Mouse (Mus musculus) left cerebral cortex, adult 2 months (tissue): ENCODE results near the gene Nrros. TPM values are rescaled to one million over a fixed set of nuclear protein-coding genes. Genes with fewer than 3 reads are reported as not detected.

ENCODE experiments used
- DNase-seq, 2 experiments: peaks; one replicate each; pipeline ENCODE4 v3.0.0; 2021 to 2022; ENCODE audit warnings: low spot score in 2 of 2, mixed read lengths in 1 of 2; ENCODE audit errors: extremely low spot score in 1 of 2
- H3K27ac ChIP-seq: fragments of 200-600 bp; 2 replicates; pipeline ENCODE4 v1.8.1; 2022
- H3K4me3 ChIP-seq: fragments of 200-600 bp; 2 replicates; pipeline ENCODE4 v1.8.1; 2022
- CTCF ChIP-seq: fragments of 200-600 bp; IDR thresholded peaks from 2 replicates; pipeline ENCODE4 v1.8.1; 2022; ENCODE audit warnings: antibody characterized with exemption, mild to moderate bottlenecking, moderate library complexity
- intact Hi-C: fragments of 180-260 bp; cut with DNase I; formaldehyde crosslinking; loops from one replicate; pipeline ENCODE4 v1.15.1; 2025
- total RNA-seq, 2 experiments: library from RNA; stranded (reverse); gene quantifications; 2 replicates each; pipeline ENCODE4 v1.2.3; 2021

The Nrros gene
- total RNA-seq, 2 experiments from 2014 or later, result 8.7 to 9.1 TPM

DNA sequence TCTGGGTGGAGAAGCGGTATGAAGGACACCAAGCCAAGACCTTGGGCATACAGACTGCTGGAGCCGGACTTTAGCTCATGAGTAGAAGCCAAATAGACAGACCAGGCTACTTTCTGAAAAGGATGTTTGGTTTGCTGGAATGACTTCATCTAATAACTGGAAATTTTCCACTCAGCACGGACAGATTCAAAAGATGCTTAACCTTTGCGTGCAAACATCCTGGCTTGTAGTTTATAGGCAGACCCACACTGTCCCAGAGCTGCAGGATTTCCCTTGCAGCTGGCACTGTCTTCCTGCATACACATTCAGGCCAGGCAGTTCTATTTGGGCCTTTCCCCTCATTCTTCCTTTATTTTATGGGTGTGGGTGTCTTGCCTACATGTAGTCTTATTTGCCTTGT, 38.3 kb downstream of the Nrros start:
- no peak for DNase-seq
- no peak overlapping the region for H3K4me3 ChIP-seq
- no peak for TF ChIP-seq CTCF
- H3K27ac ChIP-seq, result no peak overlapping the region
- intact Hi-C loops, result no loop called here

GRCm38 (mm10) chr16:32125364-32125763, 40.0 kb downstream of the Nrros start:
- intact Hi-C loops, result no loop called here
- no peak for DNase-seq
- H3K4me3 ChIP-seq, result no peak overlapping the region
- H3K27ac ChIP-seq, result no peak overlapping the region
- no peak for TF ChIP-seq CTCF

GRCm38 (mm10) chr16:32124444-32125335, 40.7 kb downstream of the Nrros start:
- no peak for DNase-seq
- TF ChIP-seq CTCF, result no peak
- H3K27ac ChIP-seq, result no peak overlapping the region
- no peak overlapping the region for H3K4me3 ChIP-seq
- intact Hi-C loops, result no loop called here

DNA sequence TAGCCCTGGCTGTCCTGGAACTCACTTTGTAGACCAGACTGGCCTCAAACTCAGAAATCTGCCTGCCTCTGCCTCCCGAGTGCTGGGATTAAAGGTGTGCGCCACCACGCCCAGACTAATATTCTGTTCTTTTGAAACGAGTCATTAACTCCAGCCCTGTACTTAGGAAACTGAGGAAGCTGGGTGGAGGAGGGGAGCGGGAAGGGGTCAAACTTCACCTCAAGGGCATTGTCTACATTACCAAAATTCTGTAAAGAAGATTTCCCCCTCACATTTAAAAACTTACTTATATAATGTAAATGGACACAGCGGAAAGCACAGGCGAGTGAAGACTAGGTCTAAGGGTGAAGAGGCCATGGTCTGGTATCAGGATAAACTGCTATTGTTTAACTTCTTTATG, 41.4 kb downstream of the Nrros start:
- no peak overlapping the region for H3K27ac ChIP-seq
- no peak for DNase-seq
- H3K4me3 ChIP-seq, result no peak overlapping the region
- TF ChIP-seq CTCF, result no peak
- intact Hi-C loops, result no loop called here

- Histone ChIP-seq H3K27ac (no peak overlapping the region), H3K4me3 (no peak overlapping the region)
- no peak for DNase-seq
- peak; percentile 3 for TF ChIP-seq CTCF
- intact Hi-C loops, result no loop called here
Measured at GRCm38 (mm10) chr16:32120454-32120853, 44.9 kb downstream of the Nrros start.

- Histone ChIP-seq H3K4me3 (no peak overlapping the region), H3K27ac (no peak overlapping the region)
- intact Hi-C loops, result loop anchor here (5.0 kb wide), 1 partner anchor 86 kb away; no protein-coding TSS in a partner anchor
- no peak for TF ChIP-seq CTCF
- no peak for DNase-seq
Measured at GRCm38 (mm10) chr16:32116186-32116585, 49.2 kb downstream of the Nrros start.

DNA sequence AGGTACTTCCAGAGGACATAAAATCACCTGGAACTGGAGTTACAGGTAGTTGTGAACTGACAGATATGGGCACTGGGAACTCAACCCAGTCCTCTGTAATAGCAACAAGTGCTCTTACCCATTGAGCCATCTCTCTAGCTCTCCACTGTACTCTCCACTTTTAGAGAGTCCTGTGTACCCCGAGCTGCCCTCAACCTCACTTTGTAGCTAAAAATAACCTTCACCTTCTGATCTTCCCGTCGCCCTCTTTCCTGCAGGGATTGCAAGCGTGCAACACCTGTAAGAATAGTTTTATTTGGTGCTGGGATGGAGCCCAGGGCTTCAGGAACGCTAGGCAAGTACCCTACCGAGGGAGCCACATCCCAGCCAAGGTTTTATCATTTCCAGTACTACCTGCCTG, 49.6 kb downstream of the Nrros start:
- TF ChIP-seq CTCF, result no peak
- Histone ChIP-seq H3K4me3 (no peak overlapping the region), H3K27ac (no peak overlapping the region)
- no peak for DNase-seq
- intact Hi-C loops, result loop anchor here (2.0 to 5.0 kb wide), 2 partner anchors 87 to 383 kb away; no protein-coding TSS in a partner anchor

- Histone ChIP-seq H3K27ac (no peak overlapping the region), H3K4me3 (no peak overlapping the region)
- peak; percentile 99 for TF ChIP-seq CTCF
- DNase-seq, result peak; percentile 77 to 90
- intact Hi-C loops, result loop anchor here (2.0 to 5.0 kb wide), 4 partner anchors 87 to 384 kb away; partner anchors contain the start of genes Fbxo45, Rnf168 and Wdr53
Measured at GRCm38 (mm10) chr16:32114968-32115695, 50.3 kb downstream of the Nrros start.

GRCm38 (mm10) chr16:32114406-32114805, 51.0 kb downstream of the Nrros start:
- Histone ChIP-seq H3K27ac (no peak overlapping the region), H3K4me3 (no peak overlapping the region)
- no peak for DNase-seq
- TF ChIP-seq CTCF, result no peak
- intact Hi-C loops, result loop anchor here (2.0 to 5.0 kb wide), 3 partner anchors 133 to 384 kb away; partner anchors contain the start of genes Fbxo45, Rnf168 and Wdr53

DNA sequence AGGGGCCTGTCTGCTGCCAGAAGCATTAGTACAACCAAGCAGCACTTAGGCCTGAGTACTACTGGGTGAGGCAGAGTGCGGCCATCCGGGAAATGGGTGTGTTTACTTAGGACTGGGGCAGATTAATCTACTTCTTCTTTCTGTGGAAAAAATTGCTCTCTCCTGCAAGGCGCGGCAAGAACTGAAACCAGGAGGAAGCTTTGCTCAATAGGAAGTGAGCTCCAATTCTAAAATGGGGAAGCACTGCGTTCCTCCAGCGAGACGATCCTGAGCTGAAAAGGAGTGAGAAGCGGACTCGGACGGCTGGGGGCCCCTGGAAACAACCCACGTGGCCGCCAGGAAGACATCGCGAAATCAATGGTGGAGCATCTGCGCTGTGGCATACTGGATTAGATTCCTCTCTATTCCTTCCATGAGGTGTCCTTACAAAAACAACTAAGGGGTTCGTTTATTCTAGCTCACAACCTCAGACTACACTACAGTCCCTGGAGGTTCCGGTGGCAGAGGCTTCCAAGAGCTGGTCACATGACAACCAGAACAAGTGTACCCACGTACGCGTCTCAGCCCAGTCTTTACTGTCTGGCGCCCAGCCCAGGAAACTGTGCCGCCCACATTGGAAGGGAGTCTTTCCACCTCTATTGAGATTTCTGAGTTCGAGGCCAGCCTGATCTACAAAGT, 51.7 kb downstream of the Nrros start:
- intact Hi-C loops, result loop anchor here (2.0 to 5.0 kb wide), 3 partner anchors 134 to 385 kb away; partner anchors contain the start of genes Fbxo45, Rnf168 and Wdr53
- TF ChIP-seq CTCF, result no peak
- Histone ChIP-seq H3K27ac (no peak overlapping the region), H3K4me3 (no peak overlapping the region)
- peak; percentile 31 to 47 for DNase-seq

DNA sequence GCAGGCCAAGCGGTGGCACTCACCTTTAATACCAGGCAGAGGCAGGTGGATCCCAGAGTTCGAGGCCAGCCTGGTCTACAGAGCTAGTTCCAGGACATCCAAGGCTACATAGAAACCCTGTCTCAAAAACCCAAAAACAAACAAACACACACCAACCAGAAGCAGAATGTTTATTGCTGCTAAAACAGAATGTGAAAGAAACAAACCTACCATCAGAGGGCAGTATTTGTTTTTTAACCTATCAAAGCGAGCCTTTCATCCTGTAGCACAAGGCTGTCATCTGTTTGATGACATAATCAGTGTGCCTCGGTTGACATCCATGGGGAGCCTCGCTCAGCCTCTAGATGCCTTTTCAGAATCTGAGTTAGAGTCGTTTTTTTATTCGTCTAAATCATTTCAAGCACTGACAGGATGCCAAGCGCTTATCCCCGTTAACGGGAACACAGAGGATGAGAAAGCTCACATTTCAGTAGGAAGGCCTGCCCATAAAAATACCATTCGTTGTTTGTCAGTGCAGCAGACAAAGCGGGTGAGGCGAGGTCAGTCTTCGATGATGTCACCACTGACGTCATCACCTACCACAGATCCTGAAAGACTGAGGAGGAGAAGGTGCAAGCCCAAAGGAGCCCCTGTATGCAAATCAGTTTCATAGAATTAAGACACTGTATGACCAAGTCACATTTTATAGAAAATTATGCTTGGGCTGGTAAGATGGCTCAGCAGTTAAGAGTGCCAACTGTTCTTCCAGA, 54.3 kb downstream of the Nrros start:
- DNase-seq, result no peak
- TF ChIP-seq CTCF, result peak; percentile 38
- intact Hi-C loops, result loop anchor here (5.0 kb wide), 2 partner anchors 136 to 166 kb away; partner anchors contain the start of genes Fbxo45, Rnf168 and Wdr53
- no peak overlapping the region for H3K27ac ChIP-seq
- no peak overlapping the region for H3K4me3 ChIP-seq
